Mouse (Mus musculus) kidney, embryonic 14.5 days (tissue): Measurements from ENCODE around the gene Slc13a5. TPM values are rescaled to one million over a fixed set of nuclear protein-coding genes. Genes with fewer than 3 reads are reported as not detected.

Source experiments
- ATAC-seq: fragments of 200-750 bp; cut with Nextera tagmentation; 2 replicates; pipeline ENCODE4 v1.8.0; 2017; ENCODE audit warnings: moderate number of reproducible peaks, mild to moderate bottlenecking, moderate TSS enrichment, moderate library complexity; ENCODE audit not compliant: low FRiP score, low TSS enrichment
- H3K27ac ChIP-seq: fragments of 300-500 bp; sonication (generic); 2 replicates; pipeline ENCODE4 v1.5.1; 2014; ENCODE audit warnings: low read depth, mild to moderate bottlenecking, low read length, moderate library complexity, mixed read lengths
- H3K27me3 ChIP-seq: fragments of 300-500 bp; sonication (generic); 2 replicates; pipeline ENCODE4 v1.6.1; 2014; ENCODE audit warnings: mild to moderate bottlenecking, low read length; ENCODE audit not compliant: control insufficient read depth, insufficient read depth
- H3K36me3 ChIP-seq: fragments of 300-500 bp; sonication (generic); 2 replicates; pipeline ENCODE4 v1.6.1; 2014; ENCODE audit warnings: low read length, mixed read lengths; ENCODE audit not compliant: control insufficient read depth, insufficient read depth
- H3K4me1 ChIP-seq: fragments of 300-500 bp; sonication (generic); 2 replicates; pipeline ENCODE4 v1.6.1; 2014; ENCODE audit warnings: low read length, mixed read lengths; ENCODE audit not compliant: control insufficient read depth, insufficient read depth
- H3K4me2 ChIP-seq: fragments of 300-500 bp; sonication (generic); replicated peaks from 2 replicates; pipeline ENCODE4 v1.6.1; 2014; ENCODE audit warnings: low read depth, mild to moderate bottlenecking, low read length
- H3K4me3 ChIP-seq: fragments of 300-500 bp; sonication (generic); 2 replicates; pipeline ENCODE4 v1.5.1; 2014; ENCODE audit warnings: mild to moderate bottlenecking, low read length
- H3K9ac ChIP-seq: fragments of 300-500 bp; sonication (generic); 2 replicates; pipeline ENCODE4 v1.6.1; 2014; ENCODE audit warnings: low read depth, mild to moderate bottlenecking, low read length, moderate library complexity
- H3K9me3 ChIP-seq: fragments of 300-500 bp; sonication (generic); 2 replicates; pipeline ENCODE4 v1.6.1; 2016; ENCODE audit warnings: low read length; ENCODE audit not compliant: control insufficient read depth
- WGBS: fragments of 180-500 bp; shearing (Covaris S2); extraction: QIAGEN DNeasy Blood & Tissue Kit; methylation state at CpG from one replicate; pipeline ENCODE4 v1.1.7; 2014; 5-methylcytosine and 5-hydroxymethylcytosine counted together
- polyA plus RNA-seq: library from polyadenylated mRNA; unstranded; fragments of >200 nt; fragmentation: Nextera tagmentation; extraction: Ambion mirVana; gene quantifications from 2 replicates; pipeline ENCODE4 v1.2.1, GENCODE M21; 2014

The Slc13a5 gene
- polyA plus RNA-seq, 1 experiment from 2014 or later, result 0.15 TPM

DNA sequence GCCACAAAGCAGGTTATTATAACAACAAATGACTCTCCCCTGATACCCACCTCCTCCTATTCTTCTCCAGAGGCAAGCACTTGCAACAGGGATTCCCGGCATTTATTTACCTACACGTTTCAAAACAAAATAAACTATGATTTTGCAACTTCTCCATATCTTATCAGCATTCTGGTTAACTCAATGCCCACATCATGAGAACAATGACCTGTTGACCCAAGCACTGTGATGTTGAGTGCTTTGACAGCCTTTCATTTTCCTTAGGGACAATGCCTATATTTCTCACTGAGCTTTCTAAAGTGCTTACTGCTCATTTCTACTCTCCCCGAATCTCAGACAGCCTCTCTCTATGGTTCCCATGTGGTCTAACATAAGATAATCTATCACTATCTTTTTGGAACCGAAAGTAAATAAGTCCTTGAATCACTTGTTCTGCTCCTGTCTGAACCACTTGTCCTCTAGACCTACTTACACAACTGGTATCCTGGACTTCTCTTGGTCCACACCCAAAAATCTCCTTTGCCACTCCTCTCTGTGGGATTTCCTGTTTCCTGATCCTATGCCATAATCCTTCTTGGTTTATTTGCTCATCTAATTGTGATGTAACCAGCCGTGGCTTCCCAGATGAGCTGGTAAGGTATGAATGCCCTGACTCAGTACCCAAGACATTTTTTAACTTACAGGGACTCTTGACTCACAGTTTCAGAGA, 14.3 kb upstream of the Slc13a5 start:
- ATAC-seq, result no peak
- Histone ChIP-seq H3K9ac (no peak overlapping the region), H3K4me3 (no peak overlapping the region), H3K4me2 (no peak overlapping the region), H3K4me1 (no peaks in the 10 kb centered on the region), H3K36me3 (no peaks in the 10 kb centered on the region), H3K9me3 (no peaks in the 10 kb centered on the region), H3K27me3 (no peaks in the 10 kb centered on the region), H3K27ac (no peak overlapping the region)
- 91% methylated on average over 5 of the region's 5 CpGs for WGBS

DNA sequence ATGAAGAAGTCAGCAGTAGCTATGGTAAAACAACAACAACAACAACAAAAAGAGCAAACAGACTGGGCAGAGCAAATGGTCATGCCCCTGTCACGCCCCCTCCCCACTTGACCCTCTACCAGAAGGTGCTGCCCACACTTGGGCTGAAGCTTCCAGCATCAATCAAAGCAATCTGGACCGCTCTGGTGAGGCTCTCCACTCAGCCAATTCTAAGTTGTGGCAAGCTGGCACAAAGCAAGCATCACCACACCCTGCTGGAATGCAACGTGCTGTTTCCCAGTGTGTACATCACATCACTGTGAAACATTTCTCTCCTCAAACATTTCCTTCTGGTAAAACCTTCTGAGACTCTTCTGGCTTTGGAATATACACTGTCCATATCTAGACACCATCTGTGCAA, 6.3 kb upstream of the Slc13a5 start:
- Histone ChIP-seq H3K27ac (no peak overlapping the region), H3K36me3 (no peaks in the 10 kb centered on the region), H3K9me3 (no peaks in the 10 kb centered on the region), H3K9ac (no peak overlapping the region), H3K27me3 (no peaks in the 10 kb centered on the region), H3K4me3 (no peak overlapping the region), H3K4me2 (no peak overlapping the region), H3K4me1 (no peaks in the 10 kb centered on the region)
- no peak for ATAC-seq
- WGBS, result 66% methylated on average over 3 of the region's 3 CpGs

DNA sequence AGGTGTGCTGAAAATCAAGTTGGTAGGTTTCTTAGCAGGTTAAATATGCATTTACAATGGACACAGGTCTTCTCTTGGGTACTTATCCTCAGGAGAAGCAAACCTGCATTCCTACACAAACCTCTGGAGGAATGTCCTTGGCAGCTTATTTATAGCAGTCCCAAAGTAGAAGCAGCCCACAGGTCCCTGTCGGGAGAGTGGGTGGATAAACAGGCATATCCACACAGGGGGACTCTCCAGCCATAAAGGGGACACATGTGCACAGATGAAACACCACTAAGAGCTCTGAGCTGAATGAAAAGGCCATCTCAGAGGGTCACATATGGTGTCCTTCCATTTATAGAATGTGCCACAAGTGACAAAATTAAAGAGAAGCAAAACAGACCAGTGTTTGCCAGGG, 4.7 kb upstream of the Slc13a5 start:
- no peak overlapping the region for H3K4me3 ChIP-seq
- H3K9ac ChIP-seq, result no peak overlapping the region
- WGBS, result 42% methylated on average over 1 of the region's 1 CpGs
- no peaks in the 10 kb centered on the region for H3K4me1 ChIP-seq
- H3K36me3 ChIP-seq, result no peaks in the 10 kb centered on the region
- peaks cover 8% of the 10 kb centered on the region; the same call in 1 of the 2 replicates for H3K27me3 ChIP-seq
- no peak overlapping the region for H3K27ac ChIP-seq
- H3K9me3 ChIP-seq, result no peaks in the 10 kb centered on the region
- H3K4me2 ChIP-seq, result no peak overlapping the region
- ATAC-seq, result no peak

DNA sequence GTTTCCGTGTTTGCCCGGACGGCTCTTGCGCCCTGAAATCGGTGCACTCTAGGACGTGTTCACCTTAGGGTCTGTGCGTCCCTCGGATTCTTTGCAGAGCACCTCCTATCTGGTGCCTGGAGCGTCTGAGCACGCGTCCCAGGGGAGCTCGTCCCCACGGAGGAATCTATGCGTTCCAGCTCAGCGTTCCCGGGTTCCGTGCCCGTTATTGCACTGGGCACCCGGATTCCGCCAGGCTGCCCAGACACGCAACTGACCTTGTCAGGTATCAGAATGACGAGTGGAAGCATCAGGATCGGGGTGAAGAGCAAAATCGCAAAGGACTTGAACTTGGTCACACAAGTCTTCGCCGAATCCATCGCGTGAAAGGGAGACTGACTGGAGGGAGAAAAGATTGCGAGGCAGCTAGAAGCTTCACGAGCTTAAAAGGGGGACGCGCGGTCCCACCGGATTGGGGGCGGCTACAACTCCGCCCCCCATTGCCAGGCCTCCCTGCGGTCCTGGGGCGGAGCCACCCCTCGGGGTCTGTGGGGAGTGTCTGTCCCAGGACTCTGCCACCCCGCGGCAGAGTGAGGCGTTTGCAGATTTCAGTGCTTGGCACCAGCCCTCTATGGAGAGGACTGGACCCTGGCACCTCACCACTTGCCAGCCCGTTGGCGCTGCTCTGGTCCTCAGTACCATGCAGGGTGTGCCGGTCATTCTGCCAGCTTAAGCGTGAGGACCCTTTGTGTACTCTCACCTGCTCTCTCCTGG, 639 bp downstream of the Slc13a5 start:
- H3K4me1 ChIP-seq, result peaks cover 6% of the 10 kb centered on the region; the same call in 1 of the 2 replicates
- no peaks in the 10 kb centered on the region for H3K9me3 ChIP-seq
- WGBS, result under 1% methylated on average over 45 of the region's 46 CpGs
- H3K4me3 ChIP-seq, result peak overlapping the region; percentile 43
- H3K4me2 ChIP-seq, result peak overlapping the region; percentile 73
- ATAC-seq, result peak; percentile 90
- H3K27me3 ChIP-seq, result peaks cover 35% of the 10 kb centered on the region
- H3K9ac ChIP-seq, result peak overlapping the region; percentile 35; the same call in 1 of the 2 replicates
- H3K36me3 ChIP-seq, result no peaks in the 10 kb centered on the region
- H3K27ac ChIP-seq, result no peak overlapping the region

DNA sequence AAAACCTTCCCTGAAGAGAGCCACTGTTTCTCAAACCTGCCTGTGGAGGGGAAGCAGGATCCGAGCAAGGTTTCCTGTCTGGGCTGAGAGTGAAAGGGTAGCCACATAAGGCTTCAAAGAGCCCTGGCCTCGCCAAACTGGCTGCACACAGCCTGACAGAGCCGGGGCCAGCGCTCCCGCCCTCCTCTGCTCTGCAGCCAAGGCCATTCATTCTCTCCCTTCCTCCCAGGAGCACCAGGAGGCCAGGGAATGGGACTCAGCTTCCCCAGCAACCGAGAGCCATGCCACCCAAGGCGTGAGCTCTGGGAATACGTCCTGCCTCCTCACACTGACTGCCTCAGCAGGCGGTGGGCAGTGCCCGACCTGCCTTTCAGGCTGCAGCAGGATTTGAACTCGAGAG, 1.5 kb downstream of the Slc13a5 start:
- H3K4me1 ChIP-seq, result peaks cover 6% of the 10 kb centered on the region; the same call in 1 of the 2 replicates
- H3K36me3 ChIP-seq, result no peaks in the 10 kb centered on the region
- H3K27me3 ChIP-seq, result peaks cover 35% of the 10 kb centered on the region
- H3K9ac ChIP-seq, result no peak overlapping the region
- no peak overlapping the region; the same call in 1 of the 2 replicates for H3K4me3 ChIP-seq
- no peak for ATAC-seq
- H3K9me3 ChIP-seq, result no peaks in the 10 kb centered on the region
- H3K27ac ChIP-seq, result no peak overlapping the region
- no peak overlapping the region for H3K4me2 ChIP-seq
- 5% methylated on average over 11 of the region's 11 CpGs for WGBS

DNA sequence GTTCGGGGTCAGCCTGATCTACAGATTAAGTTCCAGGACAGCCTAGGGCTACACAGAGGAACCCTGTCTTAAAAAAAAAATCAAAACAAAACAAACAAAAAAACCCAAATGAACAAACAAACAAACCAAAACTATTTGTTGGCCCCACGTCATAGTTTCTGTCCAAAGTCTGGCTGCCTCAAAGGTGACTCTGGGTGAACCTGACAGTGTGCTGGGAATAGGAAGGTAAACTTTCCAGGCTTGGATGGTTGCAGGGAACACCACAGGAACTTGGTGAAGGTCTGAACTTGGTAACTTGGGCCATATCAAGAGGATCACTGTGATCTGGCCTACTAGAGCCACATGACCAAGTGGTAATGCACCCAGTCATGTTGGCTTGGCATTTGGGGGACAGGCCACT, 10.6 kb downstream of the Slc13a5 start:
- Histone ChIP-seq H3K9me3 (no peaks in the 10 kb centered on the region), H3K4me3 (no peak overlapping the region), H3K27ac (no peak overlapping the region), H3K4me2 (no peak overlapping the region), H3K27me3 (no peaks in the 10 kb centered on the region), H3K4me1 (no peaks in the 10 kb centered on the region), H3K36me3 (no peaks in the 10 kb centered on the region), H3K9ac (no peak overlapping the region)
- WGBS, result 84% methylated on average over 2 of the region's 2 CpGs
- no peak for ATAC-seq

DNA sequence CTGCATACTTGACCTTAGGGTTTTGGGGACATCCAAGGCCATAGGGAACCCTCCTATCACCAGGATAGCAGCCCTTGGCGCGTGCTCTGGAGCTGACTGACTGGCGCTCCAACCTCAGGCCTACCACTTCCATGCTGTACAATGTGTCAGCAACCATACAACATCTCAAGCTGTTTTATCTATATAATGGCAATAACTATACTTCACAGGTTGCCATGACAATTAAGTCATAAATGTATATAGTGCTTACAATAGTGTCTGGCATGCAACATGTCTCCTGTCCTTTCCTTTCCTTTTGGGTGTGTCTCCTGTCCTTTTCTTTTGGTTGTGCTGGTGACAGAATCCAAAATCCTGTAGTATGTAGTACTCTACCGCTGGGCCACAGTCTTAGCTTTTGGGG, 11.4 kb downstream of the Slc13a5 start:
- H3K36me3 ChIP-seq, result no peaks in the 10 kb centered on the region
- H3K4me2 ChIP-seq, result no peak overlapping the region
- H3K4me1 ChIP-seq, result no peaks in the 10 kb centered on the region
- no peak overlapping the region for H3K27ac ChIP-seq
- H3K27me3 ChIP-seq, result no peaks in the 10 kb centered on the region
- H3K9ac ChIP-seq, result no peak overlapping the region
- WGBS, result 97% methylated on average over 4 of the region's 4 CpGs
- no peaks in the 10 kb centered on the region for H3K9me3 ChIP-seq
- no peak for ATAC-seq
- H3K4me3 ChIP-seq, result no peak overlapping the region

DNA sequence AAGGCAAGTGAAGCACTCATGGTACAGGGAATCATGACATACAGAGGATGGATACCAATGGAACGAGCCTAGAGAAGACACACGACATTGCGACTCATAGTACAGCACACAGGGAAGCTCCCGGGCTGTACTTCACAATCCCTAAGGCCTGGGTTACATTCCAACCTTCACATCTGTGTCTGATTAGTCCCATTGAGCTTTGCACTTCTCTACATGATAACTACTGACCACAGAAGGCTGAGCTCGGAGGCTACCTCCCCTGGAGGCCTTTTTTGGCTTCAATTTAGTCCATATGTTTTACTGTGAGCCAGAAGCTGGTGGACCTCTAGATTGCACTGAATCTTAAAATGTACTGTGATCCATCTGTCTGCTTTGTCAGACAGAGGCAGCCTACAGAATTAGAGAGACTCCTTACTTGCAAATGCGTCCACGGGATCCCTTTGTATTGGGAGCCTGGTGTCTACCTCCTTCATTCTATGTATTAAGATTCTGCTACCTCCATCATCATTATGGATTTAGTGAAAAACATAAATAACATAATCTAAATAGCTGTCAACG, 21.7 kb downstream of the Slc13a5 start:
- H3K36me3 ChIP-seq, result no peaks in the 10 kb centered on the region
- no peak overlapping the region for H3K27ac ChIP-seq
- no peak overlapping the region for H3K4me2 ChIP-seq
- H3K4me1 ChIP-seq, result no peaks in the 10 kb centered on the region
- H3K4me3 ChIP-seq, result no peak overlapping the region
- H3K9me3 ChIP-seq, result no peaks in the 10 kb centered on the region
- no peak for ATAC-seq
- no peaks in the 10 kb centered on the region for H3K27me3 ChIP-seq
- H3K9ac ChIP-seq, result no peak overlapping the region
- 82% methylated on average over 8 of the region's 8 CpGs for WGBS
